Mouse (Mus musculus): ENCODE data around the gene Gm10964.

GRCm38 (mm10) chr3:103790346-103791145 is 51.4 kb downstream of the Gm10964 start:
- TF ChIP-seq CTCF (IDR thresholded peaks at IDR 0.05; ENCODE audit: borderline replicate concordance, insufficient read depth, low read length) = no peak
- TF ChIP-seq POLR2A (IDR thresholded peaks at IDR 0.05; ENCODE audit: low read depth, low read length) = no peak
